Mouse (Mus musculus) intestine, embryonic 14.5 days (tissue): Measurements from ENCODE around the gene Fntb. TPM values are rescaled to one million over a fixed set of nuclear protein-coding genes. Genes with fewer than 3 reads are reported as not detected.

Experiments used
- ATAC-seq: fragments of 200-750 bp; cut with Nextera tagmentation; replicated peaks from 2 replicates; pipeline ENCODE4 v1.8.0; 2017; ENCODE audit warnings: low read depth, moderate number of reproducible peaks, moderate TSS enrichment, moderate library complexity; ENCODE audit not compliant: low FRiP score, low TSS enrichment
- DNase-seq: peaks from one replicate; pipeline ENCODE4 v3.0.0-alpha.2; 2018; ENCODE audit warnings: low spot score
- H3K27ac ChIP-seq: fragments of 300-500 bp; sonication (generic); 2 replicates; pipeline ENCODE4 v1.5.1; 2014; ENCODE audit warnings: low read depth, mild to moderate bottlenecking, control low read depth
- H3K27me3 ChIP-seq: fragments of 300-500 bp; sonication (generic); replicated peaks from 2 replicates; pipeline ENCODE4 v1.6.1; 2014; ENCODE audit warnings: low read length, control low read depth; ENCODE audit not compliant: control insufficient read depth, insufficient read depth
- H3K36me3 ChIP-seq: fragments of 300-500 bp; sonication (generic); 2 replicates; pipeline ENCODE4 v1.6.1; 2014; ENCODE audit warnings: low read length, control low read depth; ENCODE audit not compliant: control insufficient read depth, insufficient read depth
- H3K4me1 ChIP-seq: fragments of 300-500 bp; sonication (generic); replicated peaks from 2 replicates; pipeline ENCODE4 v1.6.1; 2014; ENCODE audit warnings: low read length, control low read depth, mixed read lengths; ENCODE audit not compliant: control insufficient read depth, insufficient read depth
- H3K4me2 ChIP-seq: fragments of 300-500 bp; sonication (generic); 2 replicates; pipeline ENCODE4 v1.6.1; 2014; ENCODE audit warnings: low read length
- H3K4me3 ChIP-seq: fragments of 300-500 bp; sonication (generic); 2 replicates; pipeline ENCODE4 v1.5.1; 2014; ENCODE audit warnings: low read depth, low read length, control low read depth, mixed read lengths
- H3K9ac ChIP-seq: fragments of 300-500 bp; sonication (generic); 2 replicates; pipeline ENCODE4 v1.6.1; 2014; ENCODE audit warnings: mild to moderate bottlenecking, low read length
- H3K9me3 ChIP-seq: fragments of 300-500 bp; sonication (generic); 2 replicates; pipeline ENCODE4 v1.6.1; 2016; ENCODE audit warnings: low read length, control low read depth; ENCODE audit not compliant: control insufficient read depth
- WGBS: fragments of 180-500 bp; shearing (Covaris S2); extraction: QIAGEN DNeasy Blood & Tissue Kit; methylation state at CpG from one replicate; pipeline ENCODE4 v1.1.7; 2014; 5-methylcytosine and 5-hydroxymethylcytosine counted together
- polyA plus RNA-seq: library from polyadenylated mRNA; unstranded; fragments of >200 nt; fragmentation: Nextera tagmentation; extraction: Ambion mirVana; gene quantifications from 2 replicates; pipeline ENCODE4 v1.2.1, GENCODE M21; 2014

Gene Fntb
- polyA plus RNA-seq: 39.3 and 44.6 TPM in 2 replicates

DNA sequence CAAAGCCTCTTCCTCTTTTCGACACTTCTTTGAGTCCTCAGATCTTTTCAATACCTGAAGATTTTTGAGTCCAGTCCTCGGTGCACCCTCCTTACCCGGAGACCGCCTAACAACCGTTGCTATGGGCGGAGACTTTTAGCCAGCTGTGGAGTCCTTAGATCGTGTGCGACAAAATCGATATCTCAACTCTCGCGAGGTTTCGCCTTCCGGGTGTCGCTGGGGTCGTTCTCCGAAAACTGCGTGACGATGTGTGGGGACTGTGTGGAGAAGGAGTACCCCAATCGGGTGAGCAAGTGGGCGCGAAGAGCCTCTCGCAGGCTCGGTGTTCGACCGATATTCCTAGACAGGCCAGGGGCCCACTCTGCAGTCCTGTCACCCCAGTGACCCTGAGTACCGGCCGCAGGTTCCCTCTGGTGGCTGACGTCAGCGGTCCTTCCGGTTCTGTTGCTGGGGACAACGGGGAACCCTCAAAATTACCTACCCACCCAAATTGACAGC is at the start of gene Fntb, which contains the start of gene Churc1:
Fntb (plus strand) TSS at position 236 of the 498 bp plus-strand sequence.
Churc1 (plus strand) TSS at position 185 of the 498 bp plus-strand sequence.
- Histone ChIP-seq H3K4me1 (no peaks in the 10 kb centered on the region), H3K4me2 (peak within 1 kb of the TSS; percentile 73), H3K36me3 (no peaks in the 10 kb centered on the region), H3K9me3 (no peaks in the 10 kb centered on the region), H3K9ac (peak within 1 kb of the TSS; percentile 82), H3K27me3 (no peaks in the 10 kb centered on the region), H3K4me3 (peak within 1 kb of the TSS; percentile 73), H3K27ac (peak within 1 kb of the TSS; percentile 70; the same call in 1 of the 2 replicates)
- 0% methylated on average over 31 of the region's 31 CpGs for WGBS
- ATAC-seq (peak; percentile 97), DNase-seq (peak; percentile 96)

DNA sequence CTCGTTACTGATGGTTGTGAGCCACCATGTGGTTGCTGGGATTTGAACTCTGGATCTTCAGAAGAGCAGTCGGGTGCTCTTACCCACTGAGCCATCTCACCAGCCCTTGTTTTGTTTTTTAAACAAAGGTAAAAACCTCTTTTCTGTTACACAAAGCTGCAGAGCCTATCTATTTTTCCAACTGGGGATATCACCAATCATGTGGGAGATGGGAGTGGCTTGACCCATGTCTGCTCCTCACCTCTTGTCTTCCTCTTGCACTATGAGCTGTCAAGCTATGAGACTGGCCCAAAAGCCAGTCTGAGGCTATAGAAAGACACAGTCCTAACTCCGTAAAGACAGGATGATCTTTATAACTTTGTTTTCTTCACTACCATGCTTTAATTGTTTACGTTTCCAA is 47.0 kb upstream of the Fntb start:
- H3K27ac ChIP-seq: no peak overlapping the region
- ATAC-seq (no peak), DNase-seq (no peak)
- H3K4me3 ChIP-seq: no peak overlapping the region
- H3K27me3 ChIP-seq: no peaks in the 10 kb centered on the region
- H3K36me3 ChIP-seq: no peaks in the 10 kb centered on the region
- no peaks in the 10 kb centered on the region for H3K9me3 ChIP-seq
- no peak overlapping the region for H3K9ac ChIP-seq
- no peak overlapping the region for H3K4me2 ChIP-seq
- no peaks in the 10 kb centered on the region for H3K4me1 ChIP-seq
- 86% methylated on average over 4 of the region's 4 CpGs for WGBS

DNA sequence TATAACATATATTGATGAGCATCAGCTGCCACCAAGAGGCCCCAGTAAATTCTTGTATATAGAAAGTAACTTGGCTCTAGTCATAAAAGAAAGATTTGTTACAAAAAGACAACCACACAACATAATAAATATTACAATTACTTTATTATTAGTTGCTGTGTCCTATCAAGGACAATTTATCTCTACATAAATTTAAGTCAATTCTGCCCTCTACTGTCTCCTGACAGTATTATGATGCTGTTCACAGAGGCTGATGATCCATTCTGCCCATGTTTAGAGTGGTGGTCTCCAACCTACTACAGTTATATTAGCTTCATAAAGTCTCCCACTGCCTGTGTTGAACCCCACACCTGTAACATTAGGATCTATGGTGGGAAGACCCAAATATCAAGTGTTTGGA is 44.8 kb upstream of the Fntb start:
- DNase-seq: no peak
- no peak for ATAC-seq

DNA sequence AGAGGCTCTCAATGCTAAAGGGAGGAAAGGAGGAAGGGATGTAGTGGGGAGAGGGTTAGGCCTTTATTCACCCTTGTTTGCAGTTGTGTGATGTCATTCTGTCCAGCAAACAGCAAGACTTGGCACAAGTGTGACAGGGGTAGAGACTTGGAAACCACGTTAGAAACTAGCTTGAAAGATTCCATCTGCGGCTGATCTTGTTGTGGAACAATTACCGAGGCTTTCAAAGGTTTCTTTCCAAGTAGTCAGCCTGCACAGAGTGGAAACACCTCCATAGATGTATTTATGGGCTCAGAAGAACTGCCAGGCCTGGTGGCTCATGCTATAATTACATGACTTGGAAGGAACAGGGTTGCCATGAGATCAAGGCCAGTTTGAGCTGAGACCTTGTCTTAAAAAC is 43.4 kb upstream of the Fntb start:
- 76% methylated on average over 3 of the region's 3 CpGs for WGBS
- Histone ChIP-seq H3K27me3 (no peaks in the 10 kb centered on the region), H3K4me1 (no peaks in the 10 kb centered on the region), H3K4me3 (no peak overlapping the region), H3K36me3 (no peaks in the 10 kb centered on the region), H3K9me3 (no peaks in the 10 kb centered on the region), H3K9ac (no peak overlapping the region), H3K4me2 (no peak overlapping the region), H3K27ac (no peak overlapping the region)
- ATAC-seq (no peak), DNase-seq (no peak)

More for the DNA sequence above, 44.8 kb upstream of the Fntb start:
- no peaks in the 10 kb centered on the region for H3K4me1 ChIP-seq
- H3K36me3 ChIP-seq: no peaks in the 10 kb centered on the region
- H3K9me3 ChIP-seq: no peaks in the 10 kb centered on the region
- no peak overlapping the region for H3K9ac ChIP-seq
- H3K27me3 ChIP-seq: no peaks in the 10 kb centered on the region
- H3K27ac ChIP-seq: no peak overlapping the region
- H3K4me2 ChIP-seq: no peak overlapping the region
- H3K4me3 ChIP-seq: no peak overlapping the region

DNA sequence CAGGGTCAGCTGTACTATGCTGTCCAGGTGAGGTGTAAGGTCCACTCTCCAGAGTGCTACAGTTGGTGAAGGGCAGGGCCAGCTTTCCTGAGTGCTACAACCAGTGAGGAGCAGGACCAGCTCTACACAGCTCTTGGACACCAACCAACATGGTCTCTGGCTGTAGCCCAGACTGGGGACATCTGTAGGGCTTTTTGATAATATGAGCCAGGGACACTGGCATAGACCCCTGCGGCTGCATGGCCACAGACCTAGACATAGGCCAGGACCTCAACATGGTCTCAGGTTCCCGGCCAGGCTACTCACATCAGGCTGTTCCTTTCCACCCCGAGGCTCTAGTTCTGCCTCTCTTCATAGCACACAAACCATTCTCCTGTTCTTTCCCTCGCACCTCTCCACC is 37.4 kb upstream of the Fntb start:
- no peaks in the 10 kb centered on the region for H3K4me1 ChIP-seq
- no peaks in the 10 kb centered on the region for H3K27me3 ChIP-seq
- ATAC-seq (no peak), DNase-seq (no peak)
- no peak overlapping the region for H3K9ac ChIP-seq
- H3K4me2 ChIP-seq: no peak overlapping the region
- H3K27ac ChIP-seq: no peak overlapping the region
- H3K4me3 ChIP-seq: no peak overlapping the region
- no peaks in the 10 kb centered on the region for H3K9me3 ChIP-seq
- H3K36me3 ChIP-seq: no peaks in the 10 kb centered on the region
- WGBS: 86% methylated on average over 4 of the region's 4 CpGs

GRCm38 (mm10) chr12:76750866-76751459 is 14.4 kb upstream of the Fntb start:
- no peak overlapping the region for H3K4me3 ChIP-seq
- no peaks in the 10 kb centered on the region for H3K27me3 ChIP-seq
- no peak for DNase-seq
- H3K4me1 ChIP-seq: no peaks in the 10 kb centered on the region
- no peaks in the 10 kb centered on the region for H3K9me3 ChIP-seq
- ATAC-seq: no peak
- no peaks in the 10 kb centered on the region for H3K36me3 ChIP-seq
- H3K27ac ChIP-seq: no peak overlapping the region
- WGBS: 77% methylated on average over 16 of the region's 16 CpGs
- no peak overlapping the region for H3K4me2 ChIP-seq
- no peak overlapping the region for H3K9ac ChIP-seq

GRCm38 (mm10) chr12:76752652-76753318 is 12.6 kb upstream of the Fntb start:
- Histone ChIP-seq H3K4me3 (no peak overlapping the region), H3K9me3 (no peaks in the 10 kb centered on the region), H3K27ac (no peak overlapping the region), H3K4me2 (no peak overlapping the region), H3K36me3 (no peaks in the 10 kb centered on the region), H3K9ac (no peak overlapping the region), H3K4me1 (no peaks in the 10 kb centered on the region), H3K27me3 (no peaks in the 10 kb centered on the region)
- WGBS: 43% methylated on average over 14 of the region's 14 CpGs
- ATAC-seq (no peak), DNase-seq (no peak)

DNA sequence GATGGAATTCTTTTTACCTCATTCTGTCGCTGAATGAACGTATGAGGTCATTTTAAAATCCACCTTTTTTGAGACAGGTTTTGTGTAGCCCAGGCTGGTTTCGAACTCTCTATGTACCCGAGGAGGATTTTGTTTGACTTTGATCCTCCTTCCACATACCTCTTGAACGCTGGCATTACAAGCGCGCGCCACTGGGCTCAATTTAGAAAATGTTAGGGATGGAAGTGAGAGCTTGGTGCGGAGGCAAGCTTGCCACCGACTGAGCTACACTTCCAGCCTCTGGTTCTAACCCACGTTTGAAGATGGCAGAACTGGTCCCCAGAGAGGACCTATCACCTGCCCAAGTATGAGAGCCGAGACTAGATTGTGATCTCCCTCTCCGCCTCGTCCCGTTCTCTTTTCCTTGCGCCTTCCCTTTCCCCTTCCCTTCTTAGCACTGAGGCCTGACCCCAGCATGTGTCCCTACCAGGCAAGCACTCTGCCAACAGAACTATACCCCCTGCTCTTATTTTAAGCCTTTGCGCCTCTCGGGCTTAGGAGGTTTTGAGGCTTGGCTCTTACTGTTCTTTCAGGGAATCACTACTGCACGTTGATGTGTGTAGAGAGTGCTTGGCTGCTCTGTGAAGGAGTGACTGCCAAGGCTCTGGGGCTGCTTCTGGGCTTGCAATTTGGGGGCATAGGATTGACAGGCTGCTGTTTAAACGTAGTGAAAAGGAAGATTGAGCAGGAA is 677 bp downstream of the Fntb start:
- Histone ChIP-seq H3K9me3 (no peaks in the 10 kb centered on the region), H3K27ac (peak overlapping the region; percentile 70; the same call in 1 of the 2 replicates), H3K9ac (peak overlapping the region; percentile 82), H3K27me3 (no peaks in the 10 kb centered on the region), H3K4me1 (no peaks in the 10 kb centered on the region), H3K4me3 (peak overlapping the region; percentile 73), H3K4me2 (peak overlapping the region; percentile 73), H3K36me3 (no peaks in the 10 kb centered on the region)
- DNase-seq (no peak), ATAC-seq (peak; percentile 26; the same call in 1 of the 2 replicates)
- WGBS: 34% methylated on average over 20 of the region's 20 CpGs
